Mouse (Mus musculus): ENCODE data around the gene Aamp.

DNA sequence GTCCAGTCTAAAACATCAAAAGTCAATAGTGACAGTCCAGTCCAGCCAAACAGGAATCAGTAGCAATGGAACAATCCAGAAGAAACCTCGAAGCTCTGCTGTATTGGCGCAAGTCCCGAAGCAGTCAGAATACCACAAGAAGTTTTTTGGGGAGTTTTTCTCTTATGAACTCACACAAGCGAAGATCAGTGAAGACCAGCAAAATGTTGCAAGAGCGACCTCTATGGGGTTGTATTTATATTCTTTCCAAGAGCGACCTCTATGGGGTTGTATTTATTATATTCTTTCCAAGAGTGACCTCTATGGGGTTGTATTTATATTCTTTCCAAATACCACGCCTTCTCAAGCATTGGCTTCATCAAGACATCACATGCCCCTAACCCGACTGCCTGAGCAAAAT, 15.8 kb downstream of the Aamp start:
- TF ChIP-seq CTCF (conservative IDR thresholded peaks at IDR 0.05 in 1 of 2, IDR thresholded peaks at IDR 0.05 in 1 of 2; ENCODE audit: low read depth in 2 of 2, low read length in 2 of 2) (peak in 1 of 2 experiments; percentile 76; a peak in 2 of 4 replicates), POLR2A (IDR thresholded peaks at IDR 0.05; ENCODE audit: low read depth, low read length) (no peak), POLR2AphosphoS2 (IDR thresholded peaks at IDR 0.05; ENCODE audit: low read depth, low read length) (no peak; the same call in 1 of the 2 replicates), RAD21 (IDR thresholded peaks at IDR 0.05; ENCODE audit: low read depth, low read length) (peak; percentile 55), RCOR1 (conservative IDR thresholded peaks at IDR 0.05; ENCODE audit: low read depth, low read length) (no peak), MAX (IDR thresholded peaks at IDR 0.05; ENCODE audit: low read length) (no peak), E2F4 (IDR thresholded peaks at IDR 0.05; ENCODE audit: insufficient replicate concordance, low read depth, low read length) (no peak), HCFC1 (IDR thresholded peaks at IDR 0.05; ENCODE audit: low read depth, low read length) (no peak), MEF2A (IDR thresholded peaks at IDR 0.05; ENCODE audit: borderline replicate concordance, low read depth, low read length) (no peak), SMC3 (IDR thresholded peaks at IDR 0.05; ENCODE audit: low read depth, low read length) (peak; percentile 31), ZMIZ1 (IDR thresholded peaks at IDR 0.05; ENCODE audit: low read depth, low read length) (no peak)

Measured in CH12.LX (cell line).